Mouse (Mus musculus): Measurements from ENCODE around the gene Cygb. TPM values are rescaled to one million over a fixed set of nuclear protein-coding genes. Genes with fewer than 3 reads are reported as not detected.

Cygb gene
- polyA plus RNA-seq, 1 experiment from 2014 or later = 12.3 TPM

- no peak for ATAC-seq
- H3K4me2 ChIP-seq (ENCODE audit: low read depth, low read length) = no peak overlapping the region
- no peaks in the 10 kb centered on the region for H3K36me3 ChIP-seq (ENCODE audit: control insufficient read depth, insufficient read depth, low read length)
- H3K9me3 ChIP-seq (ENCODE audit: control insufficient read depth, low read length) = no peaks in the 10 kb centered on the region
- no peak overlapping the region for H3K27ac ChIP-seq (ENCODE audit: low read length)
- peak overlapping the region; percentile 14; the same call in 1 of the 2 replicates for H3K9ac ChIP-seq (ENCODE audit: low read depth, low read length)
- 32% methylated on average over 13 of the region's 13 CpGs for WGBS
- H3K4me3 ChIP-seq (ENCODE audit: low read length) = no peak overlapping the region
- H3K4me1 ChIP-seq (ENCODE audit: control insufficient read depth, insufficient read depth, low read length) = peaks cover 30% of the 10 kb centered on the region
- peaks cover 3% of the 10 kb centered on the region; the same call in 1 of the 2 replicates for H3K27me3 ChIP-seq (replicated peaks; ENCODE audit: control insufficient read depth, insufficient read depth, low read length)
These were observed 7.3 kb upstream of the Cygb start for GRCm38 (mm10) chr11:116661291-116661947.

GRCm38 (mm10) chr11:116660181-116660580 is 6.1 kb upstream of the Cygb start:
- WGBS = 59% methylated on average over 9 of the region's 9 CpGs
- no peak overlapping the region for H3K4me3 ChIP-seq (ENCODE audit: low read length)
- H3K27ac ChIP-seq (ENCODE audit: low read length) = no peak overlapping the region
- H3K9ac ChIP-seq (ENCODE audit: low read depth, low read length) = no peak overlapping the region
- peaks cover 30% of the 10 kb centered on the region for H3K4me1 ChIP-seq (ENCODE audit: control insufficient read depth, insufficient read depth, low read length)
- no peaks in the 10 kb centered on the region for H3K36me3 ChIP-seq (ENCODE audit: control insufficient read depth, insufficient read depth, low read length)
- no peak overlapping the region for H3K4me2 ChIP-seq (ENCODE audit: low read depth, low read length)
- no peak for ATAC-seq
- H3K27me3 ChIP-seq (replicated peaks; ENCODE audit: control insufficient read depth, insufficient read depth, low read length) = peaks cover 3% of the 10 kb centered on the region; the same call in 1 of the 2 replicates
- no peaks in the 10 kb centered on the region for H3K9me3 ChIP-seq (ENCODE audit: control insufficient read depth, low read length)

GRCm38 (mm10) chr11:116659027-116659621 is 5.0 kb upstream of the Cygb start:
- 75% methylated on average over 15 of the region's 15 CpGs for WGBS
- Histone ChIP-seq H3K27ac (ENCODE audit: low read length) (no peak overlapping the region), H3K4me1 (ENCODE audit: control insufficient read depth, insufficient read depth, low read length) (peaks cover 30% of the 10 kb centered on the region), H3K9ac (ENCODE audit: low read depth, low read length) (no peak overlapping the region), H3K4me3 (ENCODE audit: low read length) (no peak overlapping the region), H3K9me3 (ENCODE audit: control insufficient read depth, low read length) (no peaks in the 10 kb centered on the region), H3K36me3 (ENCODE audit: control insufficient read depth, insufficient read depth, low read length) (no peaks in the 10 kb centered on the region), H3K27me3 (replicated peaks; ENCODE audit: control insufficient read depth, insufficient read depth, low read length) (peaks cover 5% of the 10 kb centered on the region; the same call in 1 of the 2 replicates), H3K4me2 (ENCODE audit: low read depth, low read length) (no peak overlapping the region)
- no peak for ATAC-seq

- Histone ChIP-seq H3K27ac (ENCODE audit: low read length) (peak overlapping the region; percentile 87), H3K27me3 (replicated peaks; ENCODE audit: control insufficient read depth, insufficient read depth, low read length) (peaks cover 6% of the 10 kb centered on the region; the same call in 1 of the 2 replicates), H3K4me3 (ENCODE audit: low read length) (no peak overlapping the region), H3K4me1 (ENCODE audit: control insufficient read depth, insufficient read depth, low read length) (peaks cover 37% of the 10 kb centered on the region), H3K4me2 (ENCODE audit: low read depth, low read length) (peak overlapping the region; percentile 66; the same call in 1 of the 2 replicates), H3K9ac (ENCODE audit: low read depth, low read length) (peak overlapping the region; percentile 15; the same call in 1 of the 2 replicates), H3K9me3 (ENCODE audit: control insufficient read depth, low read length) (no peaks in the 10 kb centered on the region), H3K36me3 (ENCODE audit: control insufficient read depth, insufficient read depth, low read length) (no peaks in the 10 kb centered on the region)
- 56% methylated on average over 10 of the region's 10 CpGs for WGBS
- ATAC-seq = peak; percentile 33
These were observed 4.1 kb upstream of the Cygb start for GRCm38 (mm10) chr11:116658238-116658637.

- Histone ChIP-seq H3K9me3 (ENCODE audit: control insufficient read depth, low read length) (no peaks in the 10 kb centered on the region), H3K27ac (ENCODE audit: low read length) (peak overlapping the region; percentile 87), H3K9ac (ENCODE audit: low read depth, low read length) (peak overlapping the region; percentile 68), H3K4me1 (ENCODE audit: control insufficient read depth, insufficient read depth, low read length) (peaks cover 38% of the 10 kb centered on the region), H3K4me2 (ENCODE audit: low read depth, low read length) (peak overlapping the region; percentile 66), H3K4me3 (ENCODE audit: low read length) (peak overlapping the region; percentile 41), H3K27me3 (replicated peaks; ENCODE audit: control insufficient read depth, insufficient read depth, low read length) (peaks cover 13% of the 10 kb centered on the region; the same call in 1 of the 2 replicates), H3K36me3 (ENCODE audit: control insufficient read depth, insufficient read depth, low read length) (no peaks in the 10 kb centered on the region)
- WGBS = 14% methylated on average over 22 of the region's 22 CpGs
- peak; percentile 94 for ATAC-seq
These were observed 3.5 kb upstream of the Cygb start for GRCm38 (mm10) chr11:116657311-116658223.

- peaks cover 28% of the 10 kb centered on the region for H3K4me1 ChIP-seq (ENCODE audit: control insufficient read depth, insufficient read depth, low read length)
- peak overlapping the region; percentile 68; the same call in 1 of the 2 replicates for H3K9ac ChIP-seq (ENCODE audit: low read depth, low read length)
- no peaks in the 10 kb centered on the region for H3K36me3 ChIP-seq (ENCODE audit: control insufficient read depth, insufficient read depth, low read length)
- peaks cover 16% of the 10 kb centered on the region; the same call in 1 of the 2 replicates for H3K27me3 ChIP-seq (replicated peaks; ENCODE audit: control insufficient read depth, insufficient read depth, low read length)
- H3K9me3 ChIP-seq (ENCODE audit: control insufficient read depth, low read length) = no peaks in the 10 kb centered on the region
- H3K27ac ChIP-seq (ENCODE audit: low read length) = no peak overlapping the region
- no peak overlapping the region for H3K4me2 ChIP-seq (ENCODE audit: low read depth, low read length)
- 74% methylated on average over 16 of the region's 16 CpGs for WGBS
- ATAC-seq = no peak
- H3K4me3 ChIP-seq (ENCODE audit: low read length) = no peak overlapping the region
These were observed 2.5 kb upstream of the Cygb start for GRCm38 (mm10) chr11:116656348-116657191.

GRCm38 (mm10) chr11:116653709-116654221 is 348 bp downstream of the Cygb start:
- peak overlapping the region; percentile 76 for H3K9ac ChIP-seq (ENCODE audit: low read depth, low read length)
- under 1% methylated on average over 44 of the region's 47 CpGs for WGBS
- no peak for ATAC-seq
- H3K36me3 ChIP-seq (ENCODE audit: control insufficient read depth, insufficient read depth, low read length) = no peaks in the 10 kb centered on the region
- H3K27ac ChIP-seq (ENCODE audit: low read length) = no peak overlapping the region
- H3K4me3 ChIP-seq (ENCODE audit: low read length) = peak overlapping the region; percentile 59
- H3K4me2 ChIP-seq (ENCODE audit: low read depth, low read length) = peak overlapping the region; percentile 96
- peaks cover 27% of the 10 kb centered on the region for H3K4me1 ChIP-seq (ENCODE audit: control insufficient read depth, insufficient read depth, low read length)
- peaks cover 16% of the 10 kb centered on the region; the same call in 1 of the 2 replicates for H3K27me3 ChIP-seq (replicated peaks; ENCODE audit: control insufficient read depth, insufficient read depth, low read length)
- H3K9me3 ChIP-seq (ENCODE audit: control insufficient read depth, low read length) = no peaks in the 10 kb centered on the region

GRCm38 (mm10) chr11:116653234-116653633 is 879 bp downstream of the Cygb start, which contains the start of gene Prcd:
TSS of gene Prcd (plus strand) at chr11:116653534.
- H3K4me3 ChIP-seq (ENCODE audit: low read length) = peak within 1 kb of the TSS; percentile 59
- no peaks in the 10 kb centered on the region for H3K36me3 ChIP-seq (ENCODE audit: control insufficient read depth, insufficient read depth, low read length)
- no peak for ATAC-seq
- WGBS = 6% methylated on average over 10 of the region's 10 CpGs
- peak within 1 kb of the TSS; percentile 96 for H3K4me2 ChIP-seq (ENCODE audit: low read depth, low read length)
- H3K27ac ChIP-seq (ENCODE audit: low read length) = no peak within 1 kb of the TSS
- peak within 1 kb of the TSS; percentile 76 for H3K9ac ChIP-seq (ENCODE audit: low read depth, low read length)
- H3K9me3 ChIP-seq (ENCODE audit: control insufficient read depth, low read length) = no peaks in the 10 kb centered on the region
- peaks cover 16% of the 10 kb centered on the region; the same call in 1 of the 2 replicates for H3K27me3 ChIP-seq (replicated peaks; ENCODE audit: control insufficient read depth, insufficient read depth, low read length)
- H3K4me1 ChIP-seq (ENCODE audit: control insufficient read depth, insufficient read depth, low read length) = peaks cover 30% of the 10 kb centered on the region

All from intestine, embryonic 16.5 days (tissue).